Mouse (Mus musculus) erythroblast, embryonic 14.5 days (primary cell): ENCODE measurements at regions not wholly inside any gene's neighbourhood (a gene's known extent, or its start where the extent isn't known, plus 50 kb on each side); places are given as distances from the start of the nearest gene placed in this dataset.

ENCODE experiments used
- H3K27me3 ChIP-seq: 2 replicates; pipeline ENCODE4 v1.6.1; 2012; ENCODE audit warnings: inconsistent platforms; ENCODE audit not compliant: control insufficient read depth
- H3K36me3 ChIP-seq: 2 replicates; pipeline ENCODE4 v1.6.1; 2012; ENCODE audit warnings: mild to moderate bottlenecking, inconsistent platforms; ENCODE audit not compliant: control insufficient read depth
- H3K4me1 ChIP-seq: 2 replicates; pipeline ENCODE4 v1.6.1; 2012; ENCODE audit warnings: inconsistent platforms; ENCODE audit not compliant: control insufficient read depth
- H3K4me3 ChIP-seq: replicated peaks from 2 replicates; pipeline ENCODE3; 2012; ENCODE audit warnings: moderate library complexity, mild to moderate bottlenecking, inconsistent platforms
- H3K9me3 ChIP-seq: 2 replicates; pipeline ENCODE4 v1.6.1; 2012; ENCODE audit warnings: low read length, inconsistent platforms, mixed read lengths; ENCODE audit not compliant: control insufficient read depth
- GATA1 ChIP-seq: IDR thresholded peaks from 2 replicates; pipeline ENCODE4 v1.6.1; 2012; ENCODE audit warnings: low read length, inconsistent platforms, mixed read lengths
- TAL1 ChIP-seq: IDR thresholded peaks from 3 replicates; pipeline ENCODE4 v1.6.1; 2012; ENCODE audit warnings: low read length, inconsistent platforms, mixed read lengths

DNA sequence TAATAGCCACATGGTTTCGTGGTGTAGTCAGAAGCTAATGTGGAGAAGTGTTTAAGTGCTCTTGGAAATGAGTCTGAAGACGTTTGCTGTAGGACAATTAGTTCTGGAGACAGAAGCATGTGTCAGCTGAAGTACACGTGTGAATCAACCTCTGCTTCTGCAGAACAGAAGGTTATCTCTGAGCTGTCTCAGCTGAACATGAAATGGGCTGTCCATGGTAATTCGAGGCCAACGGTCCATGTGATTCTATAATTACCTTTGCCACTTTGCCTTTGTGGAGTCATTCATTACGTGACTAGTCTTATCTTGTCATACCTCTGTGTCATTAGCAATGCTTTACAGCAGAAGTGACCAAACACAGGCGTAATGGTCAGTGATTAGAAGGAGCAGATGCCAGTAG lies 295.6 kb upstream of the Veph1 start:
- Histone ChIP-seq H3K36me3 (no peaks in the 10 kb centered on the region), H3K4me1 (no peaks in the 10 kb centered on the region), H3K4me3 (no peak overlapping the region), H3K9me3 (no peaks in the 10 kb centered on the region), H3K27me3 (no peaks in the 10 kb centered on the region)
- TF ChIP-seq TAL1 (no peak), GATA1 (no peak)

DNA sequence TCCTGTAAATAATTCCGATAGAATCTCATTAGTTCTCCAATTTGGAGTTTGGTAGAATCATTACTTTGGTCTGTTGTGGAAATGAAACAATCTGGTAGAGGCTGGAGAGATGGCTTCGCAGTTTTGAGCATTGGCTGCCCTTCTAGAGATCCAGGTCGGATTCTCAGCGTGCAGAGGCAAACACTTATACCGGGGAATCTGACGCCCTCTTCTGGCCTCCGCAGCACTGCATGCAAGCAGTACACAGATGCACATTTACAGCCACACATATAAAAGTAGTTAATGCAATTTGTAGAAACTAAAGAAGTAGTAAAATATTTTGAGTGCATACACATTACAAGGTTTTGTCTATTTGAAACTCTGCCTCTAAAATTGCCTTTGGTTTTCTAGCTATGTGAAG lies 294.1 kb upstream of the Veph1 start:
- H3K27me3 ChIP-seq: no peaks in the 10 kb centered on the region
- H3K9me3 ChIP-seq: no peaks in the 10 kb centered on the region
- no peak for TF ChIP-seq GATA1
- no peak for TF ChIP-seq TAL1
- H3K4me3 ChIP-seq: no peak overlapping the region
- no peaks in the 10 kb centered on the region for H3K36me3 ChIP-seq
- H3K4me1 ChIP-seq: no peaks in the 10 kb centered on the region

DNA sequence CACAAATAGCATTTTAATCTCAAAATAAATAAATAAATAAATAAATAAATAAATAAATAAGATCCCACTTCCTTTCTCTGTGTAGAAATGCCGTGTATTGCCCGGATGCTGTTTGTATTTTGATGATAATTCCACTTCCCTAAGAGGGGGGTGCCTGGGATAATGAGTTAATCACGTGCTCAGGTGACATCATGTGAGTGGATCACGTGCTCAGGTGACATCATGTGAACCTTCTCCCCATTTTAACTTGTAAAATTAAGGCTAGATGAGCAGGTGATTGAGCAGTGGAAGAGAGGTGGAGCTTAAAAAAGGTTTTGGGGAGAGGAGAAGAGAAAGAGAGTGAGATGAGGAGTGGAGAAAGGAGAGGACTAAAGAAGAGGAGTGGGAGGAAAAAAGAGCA lies 292.8 kb upstream of the Veph1 start:
- Histone ChIP-seq H3K27me3 (no peaks in the 10 kb centered on the region), H3K4me3 (no peak overlapping the region), H3K4me1 (no peaks in the 10 kb centered on the region), H3K9me3 (no peaks in the 10 kb centered on the region), H3K36me3 (no peaks in the 10 kb centered on the region)
- no peak for TF ChIP-seq GATA1
- TF ChIP-seq TAL1: no peak

DNA sequence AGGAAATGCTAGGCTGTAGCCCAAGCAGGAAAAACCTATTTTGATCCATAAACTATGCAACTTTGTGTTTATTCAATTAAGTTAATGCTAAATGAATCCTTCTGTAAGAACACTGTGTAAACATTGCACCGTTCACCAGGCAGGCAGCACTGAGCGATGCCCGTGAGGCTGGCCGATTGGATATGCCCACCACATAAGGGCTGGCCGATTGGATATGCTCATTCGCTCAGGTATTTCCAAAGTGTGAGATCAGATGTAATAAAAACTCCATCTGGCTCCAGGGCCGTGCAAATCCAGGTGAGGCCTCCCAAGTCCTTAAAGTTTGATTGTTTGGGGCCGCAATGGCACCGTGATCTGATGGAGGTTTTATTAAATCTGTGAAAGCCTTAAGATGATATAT lies 288.2 kb upstream of the Veph1 start:
- TF ChIP-seq TAL1 (no peak), GATA1 (no peak)
- Histone ChIP-seq H3K36me3 (no peaks in the 10 kb centered on the region), H3K27me3 (no peaks in the 10 kb centered on the region), H3K4me1 (no peaks in the 10 kb centered on the region), H3K4me3 (no peak overlapping the region), H3K9me3 (no peaks in the 10 kb centered on the region)

GRCm38 (mm10) chr3:66584101-66584500 lies 287.5 kb upstream of the Veph1 start:
- Histone ChIP-seq H3K36me3 (no peaks in the 10 kb centered on the region), H3K27me3 (no peaks in the 10 kb centered on the region), H3K9me3 (no peaks in the 10 kb centered on the region), H3K4me3 (no peak overlapping the region), H3K4me1 (no peaks in the 10 kb centered on the region)
- TF ChIP-seq TAL1: no peak
- TF ChIP-seq GATA1: no peak

DNA sequence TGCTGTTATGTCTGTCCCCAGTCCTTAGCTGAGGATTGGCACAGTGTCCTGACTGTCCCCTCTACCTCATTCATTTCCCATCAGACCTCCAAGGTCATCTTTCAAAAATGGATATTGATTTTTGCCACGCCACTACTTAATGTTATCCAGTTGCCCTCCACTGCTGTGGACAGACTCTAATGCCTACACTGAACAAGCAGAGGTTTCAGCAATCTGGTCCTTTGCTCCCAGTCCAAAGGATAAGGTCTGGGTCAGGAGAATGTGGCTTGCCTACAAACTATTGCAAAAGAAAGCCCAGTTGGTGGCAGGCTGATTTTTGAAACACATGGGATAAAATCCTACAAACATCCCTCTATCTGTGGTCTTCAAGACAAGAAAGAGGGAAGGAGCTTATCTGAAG lies 280.0 kb upstream of the Veph1 start:
- TF ChIP-seq GATA1 (no peak), TAL1 (no peak)
- no peaks in the 10 kb centered on the region for H3K36me3 ChIP-seq
- no peaks in the 10 kb centered on the region for H3K9me3 ChIP-seq
- H3K4me3 ChIP-seq: no peak overlapping the region
- no peaks in the 10 kb centered on the region for H3K27me3 ChIP-seq
- H3K4me1 ChIP-seq: no peaks in the 10 kb centered on the region

DNA sequence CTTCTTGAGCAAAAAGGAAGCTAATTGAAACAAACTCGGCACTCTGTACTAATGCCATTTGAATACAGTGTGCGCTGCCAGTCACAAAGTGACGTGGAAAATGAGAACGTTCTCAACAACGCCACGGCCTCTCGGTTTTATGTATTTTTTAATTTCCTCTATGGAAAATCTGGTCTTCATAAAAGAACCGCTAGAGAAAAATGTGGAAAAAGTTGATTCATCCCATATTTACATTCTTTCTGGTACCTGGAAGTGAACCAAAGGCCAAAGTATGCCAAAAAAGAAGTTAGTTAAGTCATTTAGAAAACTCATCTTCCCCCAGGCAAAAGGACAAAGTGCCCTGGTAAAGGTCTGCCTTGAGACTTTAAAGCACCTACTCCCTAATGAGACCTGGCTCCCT lies 277.7 kb upstream of the Veph1 start:
- H3K9me3 ChIP-seq: no peaks in the 10 kb centered on the region
- TF ChIP-seq TAL1: no peak
- TF ChIP-seq GATA1: no peak
- H3K27me3 ChIP-seq: no peaks in the 10 kb centered on the region
- H3K4me3 ChIP-seq: no peak overlapping the region
- no peaks in the 10 kb centered on the region for H3K36me3 ChIP-seq
- H3K4me1 ChIP-seq: no peaks in the 10 kb centered on the region

DNA sequence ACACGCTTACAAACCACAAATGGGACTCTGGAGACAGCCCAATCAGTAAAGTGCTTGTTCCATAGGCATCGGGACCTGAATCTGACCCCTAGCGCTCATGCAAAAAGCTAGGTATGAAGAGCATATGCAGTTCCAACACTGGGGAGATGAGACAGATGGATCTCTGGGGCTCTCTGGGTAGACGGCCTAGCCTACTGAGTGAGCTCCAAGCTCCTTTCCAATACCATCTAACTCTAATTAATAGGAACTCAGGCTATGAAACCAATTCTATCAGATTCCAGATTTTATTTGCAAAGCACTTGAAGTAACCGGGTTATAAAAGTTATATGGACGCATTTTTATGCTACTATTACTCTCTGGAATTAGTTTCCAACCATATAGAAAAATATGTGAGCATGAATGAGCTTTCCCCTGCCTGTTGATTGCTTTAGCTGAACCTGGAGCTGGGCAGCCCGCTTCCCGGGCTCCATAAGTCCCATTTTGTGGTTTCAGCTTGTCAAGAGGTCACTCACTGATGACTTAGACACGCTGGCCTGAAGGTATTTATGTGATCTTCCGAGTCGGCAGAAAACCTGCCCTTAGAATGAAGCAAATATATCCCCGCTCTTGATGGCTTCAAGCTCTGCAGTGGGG lies 276.4 kb upstream of the Veph1 start:
- H3K9me3 ChIP-seq: no peaks in the 10 kb centered on the region
- H3K27me3 ChIP-seq: no peaks in the 10 kb centered on the region
- H3K36me3 ChIP-seq: no peaks in the 10 kb centered on the region
- H3K4me3 ChIP-seq: no peak overlapping the region
- no peak for TF ChIP-seq TAL1
- no peak for TF ChIP-seq GATA1
- no peaks in the 10 kb centered on the region for H3K4me1 ChIP-seq

DNA sequence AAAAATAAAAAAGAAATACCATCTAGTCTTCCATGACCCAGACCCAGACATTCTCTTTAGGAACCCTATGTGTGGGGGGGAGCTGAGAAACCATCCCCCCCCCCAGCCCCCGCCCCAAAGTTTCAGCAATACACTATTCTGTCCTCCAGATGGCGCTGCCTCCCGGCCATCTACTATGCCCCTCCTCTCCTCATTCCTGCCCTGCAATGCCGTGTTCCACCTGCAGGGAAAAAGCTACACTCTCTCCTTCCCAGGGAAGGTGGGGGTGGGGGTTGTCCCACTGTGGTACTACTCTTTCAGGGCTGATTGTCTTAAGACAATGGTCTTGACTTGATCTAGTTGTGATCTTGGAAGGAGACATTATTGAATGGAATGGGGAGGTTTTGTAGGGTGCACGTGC lies 273.7 kb upstream of the Veph1 start:
- Histone ChIP-seq H3K4me3 (no peak overlapping the region), H3K36me3 (no peaks in the 10 kb centered on the region), H3K4me1 (no peaks in the 10 kb centered on the region), H3K27me3 (no peaks in the 10 kb centered on the region), H3K9me3 (no peaks in the 10 kb centered on the region)
- TF ChIP-seq TAL1 (no peak), GATA1 (no peak)
